Mouse (Mus musculus) midbrain, embryonic 11.5 days (tissue): ENCODE data around the gene Ccdc116. TPM values are rescaled to one million over a fixed set of nuclear protein-coding genes. Genes with fewer than 3 reads are reported as not detected.

ENCODE experiments used
- ATAC-seq: fragments of 200-750 bp; cut with Nextera tagmentation; 2 replicates; pipeline ENCODE4 v1.8.0; 2017; ENCODE audit warnings: moderate TSS enrichment, moderate library complexity; ENCODE audit not compliant: low FRiP score
- DNase-seq: peaks from one replicate; pipeline ENCODE4 v3.0.0; 2015; ENCODE audit warnings: low spot score; ENCODE audit errors: missing footprints
- H3K27ac ChIP-seq: fragments of 300-500 bp; sonication (generic); 2 replicates; pipeline ENCODE4 v1.5.1; 2014; ENCODE audit warnings: low read depth, low read length
- H3K27me3 ChIP-seq: fragments of 300-500 bp; sonication (generic); 2 replicates; pipeline ENCODE4 v1.6.1; 2014; ENCODE audit warnings: mild to moderate bottlenecking, low read length, moderate library complexity, mixed read lengths; ENCODE audit not compliant: control insufficient read depth, insufficient read depth
- H3K36me3 ChIP-seq: fragments of 300-500 bp; sonication (generic); 2 replicates; pipeline ENCODE4 v1.6.1; 2014; ENCODE audit warnings: mild to moderate bottlenecking, low read length, moderate library complexity, mixed read lengths; ENCODE audit not compliant: control insufficient read depth, insufficient read depth
- H3K4me1 ChIP-seq: fragments of 300-500 bp; sonication (generic); 2 replicates; pipeline ENCODE4 v1.6.1; 2014; ENCODE audit warnings: low read length; ENCODE audit not compliant: control insufficient read depth, insufficient read depth
- H3K4me2 ChIP-seq: fragments of 300-500 bp; sonication (generic); 2 replicates; pipeline ENCODE4 v1.6.1; 2014; ENCODE audit warnings: mild to moderate bottlenecking, moderate library complexity
- H3K4me3 ChIP-seq: fragments of 300-500 bp; sonication (generic); 2 replicates; pipeline ENCODE4 v1.5.1; 2014; ENCODE audit warnings: low read depth, low read length
- H3K9ac ChIP-seq: fragments of 300-500 bp; sonication (generic); 2 replicates; pipeline ENCODE4 v1.6.1; 2014; ENCODE audit warnings: low read length
- H3K9me3 ChIP-seq: fragments of 300-500 bp; sonication (generic); 2 replicates; pipeline ENCODE4 v1.6.1; 2016; ENCODE audit warnings: low read length; ENCODE audit not compliant: control insufficient read depth
- WGBS: fragments of 180-500 bp; shearing (Covaris S2); extraction: QIAGEN DNeasy Blood & Tissue Kit; methylation state at CpG from one replicate; pipeline ENCODE4 v1.1.7; 2014; 5-methylcytosine and 5-hydroxymethylcytosine counted together
- polyA plus RNA-seq: library from polyadenylated mRNA; unstranded; fragments of >200 nt; fragmentation: Nextera tagmentation; extraction: Ambion mirVana; gene quantifications from 2 replicates; pipeline ENCODE4 v1.2.1, GENCODE M21; 2014

Gene Ccdc116
- polyA plus RNA-seq = 0.40 and 0.41 TPM in 2 replicates

GRCm38 (mm10) chr16:17146772-17147235 lies at the start of gene Ccdc116:
Ccdc116 (minus strand) TSS chr16:17147229.
- under 1% methylated on average over 34 of the region's 34 CpGs for WGBS
- H3K27ac ChIP-seq = no peak within 1 kb of the TSS

GRCm38 (mm10) chr16:17193823-17194222 lies 46.8 kb upstream of the Ccdc116 start:
- H3K36me3 ChIP-seq = peaks cover 2% of the 10 kb centered on the region; the same call in 1 of the 2 replicates

More at GRCm38 (mm10) chr16:17146772-17147235, at the start of gene Ccdc116:
- Histone ChIP-seq H3K4me2 (peak within 1 kb of the TSS; percentile 96), H3K4me1 (peaks cover 10% of the 10 kb centered on the region), H3K27me3 (peaks cover 17% of the 10 kb centered on the region), H3K4me3 (peak within 1 kb of the TSS; percentile 50), H3K9ac (peak within 1 kb of the TSS; percentile 52), H3K36me3 (no peaks in the 10 kb centered on the region), H3K9me3 (no peaks in the 10 kb centered on the region)
- peak; percentile 97 for DNase-seq
- peak; percentile 87 for ATAC-seq

GRCm38 (mm10) chr16:17185475-17185874 lies 38.4 kb upstream of the Ccdc116 start:
- H3K4me1 ChIP-seq = no peaks in the 10 kb centered on the region
- H3K9me3 ChIP-seq = no peaks in the 10 kb centered on the region
- no peaks in the 10 kb centered on the region for H3K27me3 ChIP-seq
- no peak overlapping the region for H3K9ac ChIP-seq
- H3K36me3 ChIP-seq = 0 out of 2 replicates have a peak, but pooled peaks cover 6% of the 10 kb centered on the region
- DNase-seq = peak; percentile 60
- ATAC-seq = no peak
- no peak overlapping the region for H3K4me3 ChIP-seq
- no peak overlapping the region for H3K27ac ChIP-seq
- no peak overlapping the region for H3K4me2 ChIP-seq

More at GRCm38 (mm10) chr16:17193823-17194222, 46.8 kb upstream of the Ccdc116 start:
- no peaks in the 10 kb centered on the region for H3K9me3 ChIP-seq
- ATAC-seq (no peak), DNase-seq (no peak)
- no peak overlapping the region for H3K4me2 ChIP-seq
- H3K4me3 ChIP-seq = no peak overlapping the region
- no peak overlapping the region for H3K27ac ChIP-seq
- H3K27me3 ChIP-seq = no peaks in the 10 kb centered on the region
- no peak overlapping the region for H3K9ac ChIP-seq
- H3K4me1 ChIP-seq = no peaks in the 10 kb centered on the region
- WGBS = 96% methylated on average over 4 of the region's 4 CpGs

- H3K4me1 ChIP-seq = no peaks in the 10 kb centered on the region
- 85% methylated on average over 3 of the region's 3 CpGs for WGBS
- no peak overlapping the region for H3K27ac ChIP-seq
- ATAC-seq = no peak
- no peak for DNase-seq
- H3K27me3 ChIP-seq = no peaks in the 10 kb centered on the region
- H3K4me2 ChIP-seq = no peak overlapping the region
- H3K36me3 ChIP-seq = peaks cover 6% of the 10 kb centered on the region; the same call in 1 of the 2 replicates
- no peak overlapping the region for H3K4me3 ChIP-seq
- no peaks in the 10 kb centered on the region for H3K9me3 ChIP-seq
- H3K9ac ChIP-seq = no peak overlapping the region
These were observed 36.0 kb upstream of the Ccdc116 start for GRCm38 (mm10) chr16:17183003-17183402.

- Histone ChIP-seq H3K9ac (no peak overlapping the region), H3K4me1 (no peaks in the 10 kb centered on the region), H3K27ac (no peak overlapping the region), H3K4me3 (no peak overlapping the region), H3K4me2 (no peak overlapping the region), H3K9me3 (no peaks in the 10 kb centered on the region), H3K36me3 (peaks cover 6% of the 10 kb centered on the region; the same call in 1 of the 2 replicates), H3K27me3 (no peaks in the 10 kb centered on the region)
- DNase-seq (peak; percentile 65), ATAC-seq (no peak)
- 97% methylated on average over 2 of the region's 2 CpGs for WGBS
These were observed 35.1 kb upstream of the Ccdc116 start for GRCm38 (mm10) chr16:17182136-17182535.

- Histone ChIP-seq H3K4me3 (no peak overlapping the region), H3K4me2 (no peak overlapping the region), H3K4me1 (no peaks in the 10 kb centered on the region), H3K27me3 (no peaks in the 10 kb centered on the region), H3K9me3 (no peaks in the 10 kb centered on the region), H3K36me3 (peaks cover 3% of the 10 kb centered on the region; the same call in 1 of the 2 replicates), H3K27ac (no peak overlapping the region), H3K9ac (no peak overlapping the region)
- DNase-seq (no peak), ATAC-seq (no peak)
- 94% methylated on average over 4 of the region's 4 CpGs for WGBS
These were observed 34.4 kb upstream of the Ccdc116 start for GRCm38 (mm10) chr16:17181382-17181781.

GRCm38 (mm10) chr16:17179706-17180105 lies 32.7 kb upstream of the Ccdc116 start:
- DNase-seq (peak; percentile 12), ATAC-seq (no peak)
- no peak overlapping the region for H3K4me3 ChIP-seq
- no peaks in the 10 kb centered on the region for H3K4me1 ChIP-seq
- no peaks in the 10 kb centered on the region for H3K9me3 ChIP-seq
- 95% methylated on average over 3 of the region's 3 CpGs for WGBS
- H3K9ac ChIP-seq = no peak overlapping the region
- no peaks in the 10 kb centered on the region; the same call in 1 of the 2 replicates for H3K36me3 ChIP-seq
- no peak overlapping the region for H3K4me2 ChIP-seq
- H3K27me3 ChIP-seq = no peaks in the 10 kb centered on the region
- no peak overlapping the region for H3K27ac ChIP-seq

GRCm38 (mm10) chr16:17177623-17178170 lies 30.7 kb upstream of the Ccdc116 start:
- Histone ChIP-seq H3K4me3 (no peak overlapping the region), H3K4me1 (no peaks in the 10 kb centered on the region), H3K36me3 (no peaks in the 10 kb centered on the region; the same call in none of the 2 replicates), H3K27ac (no peak overlapping the region), H3K9ac (no peak overlapping the region), H3K9me3 (no peaks in the 10 kb centered on the region), H3K27me3 (no peaks in the 10 kb centered on the region), H3K4me2 (no peak overlapping the region)
- DNase-seq = peak; percentile 65
- no peak for ATAC-seq
- WGBS = 100% methylated on average over 1 of the region's 1 CpGs

GRCm38 (mm10) chr16:17175765-17176164 lies 28.7 kb upstream of the Ccdc116 start:
- WGBS = 92% methylated on average over 2 of the region's 2 CpGs
- no peak overlapping the region for H3K4me3 ChIP-seq
- no peak for ATAC-seq
- no peak overlapping the region for H3K27ac ChIP-seq
- H3K36me3 ChIP-seq = peaks cover 2% of the 10 kb centered on the region
- no peak for DNase-seq
- H3K27me3 ChIP-seq = no peaks in the 10 kb centered on the region
- H3K4me2 ChIP-seq = no peak overlapping the region
- no peaks in the 10 kb centered on the region for H3K9me3 ChIP-seq
- H3K9ac ChIP-seq = no peak overlapping the region
- no peaks in the 10 kb centered on the region for H3K4me1 ChIP-seq
